Mouse (Mus musculus): Measurements from ENCODE around the gene Decr2. TPM values are rescaled to one million over a fixed set of nuclear protein-coding genes. Genes with fewer than 3 reads are reported as not detected.

Decr2 gene
- 40.1 and 40.8 TPM in 2 replicates for polyA plus RNA-seq (2015; fragmentation: Nextera tagmentation; extraction: Ambion mirVana)

DNA sequence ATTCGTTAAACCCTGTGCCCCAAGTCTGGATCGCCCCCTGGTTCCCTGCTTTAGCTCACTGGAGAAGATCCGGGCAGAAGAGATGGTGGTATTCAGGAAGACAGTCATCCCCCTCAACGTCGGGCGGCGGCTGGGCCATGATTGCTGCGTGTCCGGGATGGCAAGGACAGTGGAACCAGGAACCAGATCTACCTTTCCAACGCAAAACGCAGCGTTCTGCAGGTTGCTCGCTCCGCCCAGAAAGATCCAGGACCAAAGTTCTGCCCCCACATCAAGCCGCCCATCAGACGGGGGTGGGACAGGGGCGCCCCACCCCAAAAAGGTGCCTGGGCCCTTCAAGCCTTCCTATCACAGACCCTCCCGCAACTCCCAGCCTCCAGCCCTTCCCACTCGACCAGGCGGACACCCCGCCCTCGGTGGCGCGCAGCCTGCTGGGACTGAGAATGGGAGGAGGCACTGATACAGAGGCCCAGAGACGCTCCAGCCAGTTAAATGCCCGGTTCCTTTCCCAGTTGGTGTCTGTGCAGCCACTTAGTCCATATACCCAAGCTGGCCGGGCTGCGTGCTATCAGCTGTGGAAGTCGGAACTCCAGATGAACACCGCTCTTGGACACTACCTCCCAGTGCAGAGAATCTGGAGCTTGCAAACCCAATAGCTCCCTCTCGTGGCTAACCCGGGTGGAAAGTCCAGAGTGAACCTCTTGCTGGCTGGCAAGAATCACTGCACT, at the start of gene Decr2:
Gene Decr2 (minus strand): TSS at position 433 of the 728 bp plus-strand sequence.
- Histone ChIP-seq H3K27me3 (ENCODE audit: control insufficient read depth, insufficient read depth, low read length) (no peaks in the 10 kb centered on the region), H3K9me3 (replicated peaks; ENCODE audit: control insufficient read depth, low read length) (no peaks in the 10 kb centered on the region), H3K9ac (ENCODE audit: low read length) (peak within 1 kb of the TSS; percentile 85), H3K36me3 (ENCODE audit: control insufficient read depth, insufficient read depth) (peaks cover 8% of the 10 kb centered on the region), H3K4me3 (ENCODE audit: low read length) (peak within 1 kb of the TSS; percentile 77), H3K4me2 (ENCODE audit: low read depth, low read length) (peak within 1 kb of the TSS; percentile 89), H3K4me1 (ENCODE audit: control insufficient read depth, insufficient read depth, low read length) (peaks cover 8% of the 10 kb centered on the region; the same call in 1 of the 2 replicates), H3K27ac (ENCODE audit: low read length) (peak within 1 kb of the TSS; percentile 89)
- peak; percentile 89 for ATAC-seq (replicated peaks; ENCODE audit: extremely low read depth, insufficient read depth, low FRiP score)
- 1% methylated on average over 32 of the region's 32 CpGs for WGBS

- peak overlapping the region; percentile 97 for H3K27ac ChIP-seq (ENCODE audit: low read length)
- peak overlapping the region; percentile 94 for H3K4me3 ChIP-seq (ENCODE audit: low read length)
- peak overlapping the region; percentile 99 for H3K9ac ChIP-seq (ENCODE audit: low read length)
- peak overlapping the region; percentile 79 for H3K4me2 ChIP-seq (ENCODE audit: low read depth, low read length)
- peaks cover 21% of the 10 kb centered on the region for H3K4me1 ChIP-seq (ENCODE audit: control insufficient read depth, insufficient read depth, low read length)
- no peaks in the 10 kb centered on the region for H3K27me3 ChIP-seq (ENCODE audit: control insufficient read depth, insufficient read depth, low read length)
- peak; percentile 75 for ATAC-seq (replicated peaks; ENCODE audit: extremely low read depth, insufficient read depth, low FRiP score)
- 0% methylated on average over 56 of the region's 58 CpGs for WGBS
- H3K36me3 ChIP-seq (ENCODE audit: control insufficient read depth, insufficient read depth): peaks cover 8% of the 10 kb centered on the region
- H3K9me3 ChIP-seq (replicated peaks; ENCODE audit: control insufficient read depth, low read length): no peaks in the 10 kb centered on the region
Measured at GRCm38 (mm10) chr17:26138901-26139381, 48.8 kb upstream of the Decr2 start.

GRCm38 (mm10) chr17:26138239-26138836, 48.2 kb upstream of the Decr2 start, which contains the start of gene Axin1:
Axin1 (plus strand) TSS chr17:26138688.
- peaks cover 21% of the 10 kb centered on the region for H3K4me1 ChIP-seq (ENCODE audit: control insufficient read depth, insufficient read depth, low read length)
- WGBS: under 1% methylated on average over 42 of the region's 42 CpGs
- H3K27ac ChIP-seq (ENCODE audit: low read length): peak within 1 kb of the TSS; percentile 97
- no peaks in the 10 kb centered on the region for H3K27me3 ChIP-seq (ENCODE audit: control insufficient read depth, insufficient read depth, low read length)
- ATAC-seq (replicated peaks; ENCODE audit: extremely low read depth, insufficient read depth, low FRiP score): peak; percentile 97
- H3K4me2 ChIP-seq (ENCODE audit: low read depth, low read length): peak within 1 kb of the TSS; percentile 79
- H3K36me3 ChIP-seq (ENCODE audit: control insufficient read depth, insufficient read depth): peaks cover 6% of the 10 kb centered on the region
- peak within 1 kb of the TSS; percentile 99 for H3K9ac ChIP-seq (ENCODE audit: low read length)
- peak within 1 kb of the TSS; percentile 94 for H3K4me3 ChIP-seq (ENCODE audit: low read length)
- no peaks in the 10 kb centered on the region for H3K9me3 ChIP-seq (replicated peaks; ENCODE audit: control insufficient read depth, low read length)

DNA sequence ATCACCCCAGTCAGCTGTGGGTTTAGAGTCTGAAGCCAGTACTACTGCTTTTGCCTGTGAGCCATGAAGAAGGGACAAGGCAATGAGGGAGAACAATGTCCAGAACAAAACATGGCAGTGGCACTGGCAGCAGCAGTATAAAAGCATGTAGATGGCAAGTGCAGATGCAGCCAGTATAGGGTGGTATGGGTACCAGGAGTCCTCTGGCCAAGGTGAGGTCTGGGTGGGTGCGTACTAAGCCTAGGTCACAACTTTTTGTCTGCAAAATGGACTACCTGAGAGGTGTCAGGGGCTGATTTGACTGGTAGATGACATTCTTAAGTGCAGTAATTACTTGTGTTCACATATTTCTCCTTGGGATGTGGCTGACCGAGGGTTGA, 47.6 kb upstream of the Decr2 start:
- peak overlapping the region; percentile 69 for H3K4me2 ChIP-seq (ENCODE audit: low read depth, low read length)
- no peaks in the 10 kb centered on the region; the same call in 1 of the 2 replicates for H3K36me3 ChIP-seq (ENCODE audit: control insufficient read depth, insufficient read depth)
- peaks cover 21% of the 10 kb centered on the region for H3K4me1 ChIP-seq (ENCODE audit: control insufficient read depth, insufficient read depth, low read length)
- H3K27me3 ChIP-seq (ENCODE audit: control insufficient read depth, insufficient read depth, low read length): no peaks in the 10 kb centered on the region
- peak overlapping the region; percentile 97 for H3K27ac ChIP-seq (ENCODE audit: low read length)
- peak overlapping the region; percentile 94 for H3K4me3 ChIP-seq (ENCODE audit: low read length)
- 66% methylated on average over 2 of the region's 2 CpGs for WGBS
- no peaks in the 10 kb centered on the region for H3K9me3 ChIP-seq (replicated peaks; ENCODE audit: control insufficient read depth, low read length)
- no peak for ATAC-seq (replicated peaks; ENCODE audit: extremely low read depth, insufficient read depth, low FRiP score)
- peak overlapping the region; percentile 64 for H3K9ac ChIP-seq (ENCODE audit: low read length)

DNA sequence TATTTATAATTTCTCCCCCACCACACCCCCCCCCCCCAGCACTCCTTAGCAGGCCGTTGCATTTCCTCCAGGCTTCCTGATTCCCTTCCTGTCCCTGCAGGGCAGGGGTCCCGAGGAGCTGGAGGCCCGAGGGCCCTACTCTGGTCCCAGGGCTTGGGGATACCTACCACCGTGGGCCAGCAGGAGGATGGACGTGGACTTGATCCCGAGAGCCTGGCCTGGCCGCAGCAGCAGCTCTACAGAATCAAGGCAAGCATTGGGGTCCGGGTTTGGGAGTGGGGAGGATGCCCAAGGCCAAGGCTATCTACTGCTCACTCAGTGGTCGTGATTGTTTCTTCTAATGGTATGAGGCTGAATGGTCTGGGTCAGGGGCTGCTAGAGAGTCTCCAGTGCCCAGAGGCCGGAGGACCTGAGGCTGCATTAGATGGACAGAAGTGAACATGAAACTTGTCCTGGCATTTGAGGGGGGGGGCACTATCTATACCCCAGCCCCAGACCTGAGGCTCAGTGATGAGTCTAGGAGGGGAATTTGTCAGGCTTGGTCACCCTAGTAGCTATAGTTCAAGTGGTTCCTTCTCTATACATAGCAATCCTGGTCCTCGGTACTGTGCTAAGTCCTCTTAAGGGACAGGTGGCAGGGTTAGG, 47.1 kb upstream of the Decr2 start:
- no peak overlapping the region for H3K4me2 ChIP-seq (ENCODE audit: low read depth, low read length)
- H3K9me3 ChIP-seq (replicated peaks; ENCODE audit: control insufficient read depth, low read length): no peaks in the 10 kb centered on the region
- ATAC-seq (replicated peaks; ENCODE audit: extremely low read depth, insufficient read depth, low FRiP score): no peak
- H3K9ac ChIP-seq (ENCODE audit: low read length): no peak overlapping the region
- H3K27ac ChIP-seq (ENCODE audit: low read length): no peak overlapping the region
- H3K4me3 ChIP-seq (ENCODE audit: low read length): no peak overlapping the region
- H3K27me3 ChIP-seq (ENCODE audit: control insufficient read depth, insufficient read depth, low read length): no peaks in the 10 kb centered on the region
- H3K4me1 ChIP-seq (ENCODE audit: control insufficient read depth, insufficient read depth, low read length): peaks cover 21% of the 10 kb centered on the region
- WGBS: 83% methylated on average over 11 of the region's 11 CpGs
- no peaks in the 10 kb centered on the region for H3K36me3 ChIP-seq (ENCODE audit: control insufficient read depth, insufficient read depth)

GRCm38 (mm10) chr17:26131856-26132853, 42.0 kb upstream of the Decr2 start:
- H3K36me3 ChIP-seq (ENCODE audit: control insufficient read depth, insufficient read depth): peaks cover 18% of the 10 kb centered on the region

DNA sequence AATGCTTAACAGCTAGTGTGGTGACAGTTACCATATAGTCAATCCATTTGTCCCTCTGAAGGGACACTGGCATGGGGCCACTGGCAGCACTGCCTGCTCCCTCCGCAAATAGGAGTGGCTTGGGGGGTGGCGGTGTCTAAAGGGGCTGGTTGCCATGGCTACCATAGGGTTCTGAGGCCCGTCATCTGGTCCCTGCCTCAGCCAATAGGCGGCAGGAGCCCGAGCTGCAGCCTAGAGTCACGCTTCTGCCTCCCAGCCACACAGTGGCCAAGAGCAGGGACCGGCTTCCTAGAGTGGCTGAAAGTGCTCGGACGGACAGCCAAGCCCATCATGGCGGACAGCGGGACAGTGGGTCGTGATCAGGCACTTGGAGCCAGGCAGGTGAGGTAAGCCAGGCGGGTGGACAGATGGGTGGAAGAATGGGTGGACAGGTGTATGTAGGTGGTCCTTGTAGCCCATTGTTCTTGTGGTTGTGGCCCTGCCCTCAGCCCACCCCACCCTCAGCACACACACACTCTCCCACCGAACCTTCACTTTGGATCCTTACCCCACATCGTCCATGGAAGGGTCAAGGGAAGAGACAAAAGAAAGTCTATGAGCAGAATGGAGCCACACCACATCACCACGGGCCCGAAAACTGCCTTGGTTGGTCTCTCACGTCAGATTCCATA, 41.1 kb upstream of the Decr2 start:
- no peak overlapping the region for H3K4me2 ChIP-seq (ENCODE audit: low read depth, low read length)
- no peak overlapping the region for H3K27ac ChIP-seq (ENCODE audit: low read length)

More at GRCm38 (mm10) chr17:26131856-26132853, 42.0 kb upstream of the Decr2 start:
- no peaks in the 10 kb centered on the region for H3K4me1 ChIP-seq (ENCODE audit: control insufficient read depth, insufficient read depth, low read length)
- H3K9me3 ChIP-seq (replicated peaks; ENCODE audit: control insufficient read depth, low read length): no peaks in the 10 kb centered on the region
- WGBS: 86% methylated on average over 18 of the region's 18 CpGs
- no peak overlapping the region for H3K4me3 ChIP-seq (ENCODE audit: low read length)
- no peak overlapping the region for H3K4me2 ChIP-seq (ENCODE audit: low read depth, low read length)
- no peak overlapping the region for H3K9ac ChIP-seq (ENCODE audit: low read length)
- no peak overlapping the region for H3K27ac ChIP-seq (ENCODE audit: low read length)
- H3K27me3 ChIP-seq (ENCODE audit: control insufficient read depth, insufficient read depth, low read length): no peaks in the 10 kb centered on the region
- no peak for ATAC-seq (replicated peaks; ENCODE audit: extremely low read depth, insufficient read depth, low FRiP score)

DNA sequence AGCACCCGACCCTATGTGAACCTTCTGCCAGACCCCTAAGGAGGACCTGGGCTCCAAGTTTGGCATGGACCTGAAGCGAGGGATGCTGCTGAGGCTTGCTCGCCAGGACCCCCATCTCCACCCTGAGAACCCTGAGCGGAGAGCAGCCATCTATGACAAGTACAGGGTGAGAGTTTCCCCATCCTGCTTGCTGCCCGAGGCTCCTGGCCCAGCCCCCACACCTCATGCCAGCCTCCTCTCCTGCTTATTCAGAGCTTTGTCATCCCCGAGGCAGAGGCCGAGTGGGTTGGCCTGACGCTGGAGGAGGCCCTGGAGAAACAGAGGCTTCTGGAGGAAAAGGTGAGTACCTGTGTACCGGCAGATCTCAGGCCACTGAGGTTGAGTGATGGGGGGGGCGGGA, 35.1 kb upstream of the Decr2 start:
- Histone ChIP-seq H3K4me1 (ENCODE audit: control insufficient read depth, insufficient read depth, low read length) (peaks cover 12% of the 10 kb centered on the region), H3K4me2 (ENCODE audit: low read depth, low read length) (no peak overlapping the region), H3K9me3 (replicated peaks; ENCODE audit: control insufficient read depth, low read length) (no peaks in the 10 kb centered on the region), H3K9ac (ENCODE audit: low read length) (no peak overlapping the region), H3K27me3 (ENCODE audit: control insufficient read depth, insufficient read depth, low read length) (no peaks in the 10 kb centered on the region), H3K4me3 (ENCODE audit: low read length) (no peak overlapping the region), H3K36me3 (ENCODE audit: control insufficient read depth, insufficient read depth) (peaks cover 20% of the 10 kb centered on the region), H3K27ac (ENCODE audit: low read length) (no peak overlapping the region)
- 89% methylated on average over 10 of the region's 10 CpGs for WGBS
- no peak for ATAC-seq (replicated peaks; ENCODE audit: extremely low read depth, insufficient read depth, low FRiP score)

More for the DNA sequence above, 41.1 kb upstream of the Decr2 start:
- Histone ChIP-seq H3K4me3 (ENCODE audit: low read length) (no peak overlapping the region), H3K36me3 (ENCODE audit: control insufficient read depth, insufficient read depth) (peaks cover 24% of the 10 kb centered on the region), H3K9ac (ENCODE audit: low read length) (no peak overlapping the region), H3K4me1 (ENCODE audit: control insufficient read depth, insufficient read depth, low read length) (no peaks in the 10 kb centered on the region), H3K27me3 (ENCODE audit: control insufficient read depth, insufficient read depth, low read length) (no peaks in the 10 kb centered on the region), H3K9me3 (replicated peaks; ENCODE audit: control insufficient read depth, low read length) (no peaks in the 10 kb centered on the region)
- no peak for ATAC-seq (replicated peaks; ENCODE audit: extremely low read depth, insufficient read depth, low FRiP score)
- WGBS: 87% methylated on average over 18 of the region's 18 CpGs
